Mouse (Mus musculus): ENCODE data around the gene Slc38a1. TPM values are rescaled to one million over a fixed set of nuclear protein-coding genes. Genes with fewer than 3 reads are reported as not detected.

Slc38a1 gene
- total and polyA plus RNA-seq, 2 experiments, result 0.74 to 2.0 TPM

DNA sequence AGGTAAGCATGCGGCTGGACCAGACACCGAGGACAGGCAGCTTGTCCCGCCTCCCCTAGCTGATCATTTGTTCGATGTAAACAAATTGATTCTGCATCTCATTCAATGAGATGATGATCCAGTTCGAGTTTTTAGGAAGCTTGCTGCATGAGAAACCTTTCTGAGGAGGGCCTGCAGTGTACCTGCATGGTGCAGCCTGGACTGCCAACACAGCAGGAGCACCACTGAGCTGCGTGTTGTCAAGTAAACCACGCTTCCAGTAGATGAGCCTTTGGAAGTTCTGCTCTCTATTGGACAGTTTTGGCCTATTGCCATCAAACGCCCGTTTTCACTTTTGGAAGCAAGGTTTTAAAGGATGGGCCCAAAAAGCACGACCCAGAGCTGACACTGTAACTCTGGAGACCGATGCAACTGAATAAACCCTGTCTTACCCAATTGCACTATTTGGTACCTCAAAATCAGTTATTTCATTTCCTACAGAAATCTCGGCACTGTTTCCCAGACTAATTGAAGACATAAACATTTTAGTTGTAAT is 46.1 kb upstream of the Slc38a1 start:
- no peaks in the 10 kb centered on the region for H3K79me2 ChIP-seq (ENCODE audit: control insufficient read depth, insufficient read depth, low read length)
- WGBS, result 60% methylated on average over 12 of the region's 12 CpGs
- TF ChIP-seq CTCF (IDR thresholded peaks at IDR 0.05; ENCODE audit: low read depth, low read length) (no peak), POLR2A (IDR thresholded peaks at IDR 0.05; ENCODE audit: extremely low read depth, insufficient read depth, low read length) (no peak)

GRCm38 (mm10) chr15:96688036-96688435 is 45.3 kb upstream of the Slc38a1 start:
- peaks cover 49% of the 10 kb centered on the region for H3K36me3 ChIP-seq (ENCODE audit: control insufficient read depth, insufficient read depth, low read length)
- 83% methylated on average over 6 of the region's 6 CpGs for WGBS
- no peak for TF ChIP-seq CTCF (IDR thresholded peaks at IDR 0.05; ENCODE audit: low read depth, low read length)
- no peak for TF ChIP-seq POLR2A (IDR thresholded peaks at IDR 0.05; ENCODE audit: extremely low read depth, insufficient read depth, low read length)
- H3K79me2 ChIP-seq (ENCODE audit: control insufficient read depth, insufficient read depth, low read length), result no peaks in the 10 kb centered on the region
- no peak overlapping the region for H3K27ac ChIP-seq (replicated peaks; ENCODE audit: insufficient read depth, low read depth, low read length)
- no peaks in the 10 kb centered on the region for H3K4me1 ChIP-seq (ENCODE audit: control insufficient read depth, insufficient read depth, low read length)
- no peak overlapping the region for H3K4me3 ChIP-seq (ENCODE audit: insufficient read depth, low read depth, low read length)
- no peak overlapping the region for H3K9ac ChIP-seq (ENCODE audit: low read depth, low read length)
- DNase-seq (ENCODE audit: extremely low read depth, low read depth, low spot score), result peak; percentile 33
- no peaks in the 10 kb centered on the region for H3K27me3 ChIP-seq (ENCODE audit: control insufficient read depth, insufficient read depth, low read length)

More for the DNA sequence above, 46.1 kb upstream of the Slc38a1 start:
- no peak overlapping the region for H3K27ac ChIP-seq (replicated peaks; ENCODE audit: insufficient read depth, low read depth, low read length)
- no peak overlapping the region for H3K9ac ChIP-seq (ENCODE audit: low read depth, low read length)
- peak; percentile 30 for DNase-seq (ENCODE audit: extremely low read depth, low read depth, low spot score)
- H3K4me3 ChIP-seq (ENCODE audit: insufficient read depth, low read depth, low read length), result no peak overlapping the region
- no peaks in the 10 kb centered on the region for H3K27me3 ChIP-seq (ENCODE audit: control insufficient read depth, insufficient read depth, low read length)
- H3K4me1 ChIP-seq (ENCODE audit: control insufficient read depth, insufficient read depth, low read length), result no peaks in the 10 kb centered on the region
- peaks cover 57% of the 10 kb centered on the region for H3K36me3 ChIP-seq (ENCODE audit: control insufficient read depth, insufficient read depth, low read length)

- no peak overlapping the region for H3K4me3 ChIP-seq (ENCODE audit: insufficient read depth, low read depth, low read length)
- H3K4me1 ChIP-seq (ENCODE audit: control insufficient read depth, insufficient read depth, low read length), result no peaks in the 10 kb centered on the region
- no peak overlapping the region for H3K27ac ChIP-seq (replicated peaks; ENCODE audit: insufficient read depth, low read depth, low read length)
- no peak for TF ChIP-seq CTCF (IDR thresholded peaks at IDR 0.05; ENCODE audit: low read depth, low read length)
- TF ChIP-seq POLR2A (IDR thresholded peaks at IDR 0.05; ENCODE audit: extremely low read depth, insufficient read depth, low read length), result no peak
- 16% methylated on average over 1 of the region's 1 CpGs for WGBS
- no peaks in the 10 kb centered on the region for H3K27me3 ChIP-seq (ENCODE audit: control insufficient read depth, insufficient read depth, low read length)
- H3K9ac ChIP-seq (ENCODE audit: low read depth, low read length), result no peak overlapping the region
- DNase-seq (ENCODE audit: extremely low read depth, low read depth, low spot score), result peak; percentile 37
- peaks cover 42% of the 10 kb centered on the region for H3K36me3 ChIP-seq (ENCODE audit: control insufficient read depth, insufficient read depth, low read length)
- H3K79me2 ChIP-seq (ENCODE audit: control insufficient read depth, insufficient read depth, low read length), result no peaks in the 10 kb centered on the region
Measured at GRCm38 (mm10) chr15:96687366-96687765, 44.7 kb upstream of the Slc38a1 start.

DNA sequence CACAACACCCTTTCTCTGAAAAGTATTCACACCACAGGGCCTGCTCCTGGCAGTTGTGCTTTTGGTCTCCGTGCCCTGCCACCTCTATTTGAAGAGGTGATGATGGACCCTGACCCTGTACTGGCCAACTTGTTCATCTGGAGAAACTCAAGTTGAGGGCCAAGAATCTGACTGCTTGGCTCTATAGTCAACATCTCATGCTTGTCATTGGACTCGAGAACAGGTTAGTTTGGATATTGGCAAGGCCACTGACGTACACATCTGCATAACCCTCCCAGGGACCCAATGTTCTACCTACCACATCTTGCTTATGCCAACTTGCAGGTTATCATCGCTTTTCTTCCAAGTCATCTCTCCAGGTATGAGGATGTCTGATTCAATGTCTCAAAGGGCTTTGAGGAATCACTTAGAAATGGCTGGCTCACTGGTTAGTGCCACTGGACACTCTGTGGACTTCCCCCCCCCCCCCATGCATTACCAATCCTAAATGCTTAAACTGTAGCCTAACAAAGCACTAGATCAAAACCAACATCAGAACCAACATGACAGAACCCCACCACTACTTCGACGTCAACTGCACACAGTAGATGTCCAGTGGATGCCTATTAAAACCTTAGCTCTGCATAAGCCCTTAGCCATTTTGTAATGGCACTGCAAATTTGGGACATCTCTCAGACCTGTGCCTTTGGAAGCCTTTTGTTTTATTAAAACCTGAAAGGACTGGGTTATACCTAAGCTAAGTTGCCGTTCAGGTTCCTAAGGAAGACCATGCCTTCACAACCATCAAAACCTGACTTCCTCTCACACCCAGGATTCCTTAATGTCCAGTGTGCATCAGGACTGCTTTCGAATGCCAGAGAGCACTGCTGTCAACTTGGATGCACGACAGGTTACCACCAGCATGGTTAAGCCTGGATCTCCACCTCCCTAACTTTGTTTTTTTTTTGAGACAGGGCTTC is 43.8 kb upstream of the Slc38a1 start:
- 57% methylated on average over 9 of the region's 9 CpGs for WGBS
- Histone ChIP-seq H3K4me3 (ENCODE audit: insufficient read depth, low read depth, low read length) (no peak overlapping the region), H3K36me3 (ENCODE audit: control insufficient read depth, insufficient read depth, low read length) (peaks cover 35% of the 10 kb centered on the region), H3K27ac (replicated peaks; ENCODE audit: insufficient read depth, low read depth, low read length) (no peak overlapping the region), H3K9ac (ENCODE audit: low read depth, low read length) (no peak overlapping the region), H3K4me1 (ENCODE audit: control insufficient read depth, insufficient read depth, low read length) (no peaks in the 10 kb centered on the region), H3K79me2 (ENCODE audit: control insufficient read depth, insufficient read depth, low read length) (no peaks in the 10 kb centered on the region), H3K27me3 (ENCODE audit: control insufficient read depth, insufficient read depth, low read length) (no peaks in the 10 kb centered on the region)
- TF ChIP-seq CTCF (IDR thresholded peaks at IDR 0.05; ENCODE audit: low read depth, low read length), result no peak
- TF ChIP-seq POLR2A (IDR thresholded peaks at IDR 0.05; ENCODE audit: extremely low read depth, insufficient read depth, low read length), result no peak
- DNase-seq (ENCODE audit: extremely low read depth, low read depth, low spot score), result peak; percentile 63

GRCm38 (mm10) chr15:96685273-96685672 is 42.6 kb upstream of the Slc38a1 start:
- 83% methylated on average over 6 of the region's 6 CpGs for WGBS
- H3K4me1 ChIP-seq (ENCODE audit: control insufficient read depth, insufficient read depth, low read length), result no peaks in the 10 kb centered on the region
- no peak overlapping the region for H3K9ac ChIP-seq (ENCODE audit: low read depth, low read length)
- DNase-seq (ENCODE audit: extremely low read depth, low read depth, low spot score), result no peak
- TF ChIP-seq POLR2A (IDR thresholded peaks at IDR 0.05; ENCODE audit: extremely low read depth, insufficient read depth, low read length) (no peak), CTCF (IDR thresholded peaks at IDR 0.05; ENCODE audit: low read depth, low read length) (no peak)
- H3K79me2 ChIP-seq (ENCODE audit: control insufficient read depth, insufficient read depth, low read length), result no peaks in the 10 kb centered on the region
- peaks cover 23% of the 10 kb centered on the region for H3K36me3 ChIP-seq (ENCODE audit: control insufficient read depth, insufficient read depth, low read length)
- H3K27ac ChIP-seq (replicated peaks; ENCODE audit: insufficient read depth, low read depth, low read length), result no peak overlapping the region
- no peak overlapping the region for H3K4me3 ChIP-seq (ENCODE audit: insufficient read depth, low read depth, low read length)
- H3K27me3 ChIP-seq (ENCODE audit: control insufficient read depth, insufficient read depth, low read length), result no peaks in the 10 kb centered on the region

All from liver, adult 2 months (tissue).